Mouse (Mus musculus) CD4-positive, CD25-positive, alpha-beta regulatory T cell, adult 4 months (primary cell): ENCODE results near the gene Sv2a. TPM values are rescaled to one million over a fixed set of nuclear protein-coding genes. Genes with fewer than 3 reads are reported as not detected.

Source experiments
- ATAC-seq: one replicate; pipeline ENCODE4 v1.8.0; 2017
- polyA plus RNA-seq, 2 experiments: library from polyadenylated mRNA; unstranded; fragments of 100-300 nt; shearing (Covaris generic); gene quantifications; one replicate each; pipeline ENCODE4 v1.2.1; 2017

The Sv2a gene
- polyA plus RNA-seq, 2 experiments from 2014 or later, result 0.80 to 2.0 TPM

DNA sequence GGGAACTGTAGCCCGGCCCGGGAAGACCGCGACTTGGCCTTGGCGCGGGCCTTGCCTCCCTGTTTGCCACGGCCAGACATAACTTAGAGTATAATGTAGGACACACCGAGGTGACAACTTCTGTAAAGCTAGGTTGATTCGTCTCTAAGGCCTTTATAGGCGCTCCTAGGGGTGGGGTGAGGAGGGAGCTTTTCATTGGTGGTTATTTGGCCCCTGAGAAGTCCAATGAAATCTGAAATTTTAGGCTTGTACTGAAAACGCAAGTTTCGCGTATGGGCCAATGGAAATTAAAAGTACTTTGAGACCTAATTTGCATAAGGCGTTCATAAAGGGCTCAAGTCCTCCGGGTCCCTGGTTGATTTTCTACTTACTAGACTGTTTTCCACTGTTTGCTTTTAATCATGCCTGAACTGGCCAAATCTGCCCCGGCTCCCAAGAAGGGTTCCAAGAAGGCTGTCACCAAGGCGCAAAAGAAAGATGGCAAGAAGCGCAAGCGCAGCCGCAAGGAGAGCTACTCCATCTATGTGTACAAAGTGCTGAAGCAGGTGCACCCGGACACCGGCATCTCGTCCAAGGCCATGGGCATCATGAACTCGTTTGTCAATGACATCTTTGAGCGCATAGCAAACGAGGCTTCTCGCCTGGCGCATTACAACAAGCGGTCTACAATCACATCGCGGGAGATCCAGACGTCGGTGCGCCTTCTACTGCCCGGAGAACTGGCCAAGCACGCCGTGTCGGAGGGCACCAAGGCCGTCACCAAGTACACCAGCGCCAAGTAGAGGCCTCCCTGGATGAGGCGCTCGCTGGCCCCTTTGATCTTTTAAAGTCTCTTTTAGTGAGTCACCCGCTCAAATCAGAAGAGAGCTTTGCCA, 40.1 kb downstream of the Sv2a start, which contains the start of the genes Hist2h2ac and Hist2h2be:
Gene Hist2h2ac, minus strand, starts transcription at position 116 of the 875 bp plus-strand sequence.
Gene Hist2h2be, plus strand, starts transcription at position 355 of the 875 bp plus-strand sequence.
- peak; percentile 75 for ATAC-seq

- ATAC-seq, result no peak
Measured at GRCm38 (mm10) chr3:96221640-96222038, 40.7 kb downstream of the Sv2a start.

DNA sequence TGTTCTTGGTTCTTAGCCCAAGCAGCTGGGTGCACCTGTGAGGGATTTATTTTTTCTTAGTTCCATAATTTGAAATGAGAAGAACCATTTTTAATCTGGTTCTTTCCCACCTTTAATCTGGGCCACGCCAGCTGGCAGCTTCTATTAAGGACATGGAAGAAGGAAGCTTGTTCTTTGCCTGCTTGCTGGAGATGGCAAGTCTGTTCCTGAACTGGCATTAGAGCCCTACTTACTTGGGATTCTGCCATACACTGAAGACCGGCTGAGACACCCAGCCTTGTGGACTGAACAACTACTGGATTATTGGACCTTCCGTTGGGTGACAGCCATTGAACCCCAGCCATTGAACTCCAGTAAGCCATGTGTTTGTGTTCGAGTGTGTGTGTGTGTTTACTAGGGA, 41.8 kb downstream of the Sv2a start:
- ATAC-seq, result no peak

DNA sequence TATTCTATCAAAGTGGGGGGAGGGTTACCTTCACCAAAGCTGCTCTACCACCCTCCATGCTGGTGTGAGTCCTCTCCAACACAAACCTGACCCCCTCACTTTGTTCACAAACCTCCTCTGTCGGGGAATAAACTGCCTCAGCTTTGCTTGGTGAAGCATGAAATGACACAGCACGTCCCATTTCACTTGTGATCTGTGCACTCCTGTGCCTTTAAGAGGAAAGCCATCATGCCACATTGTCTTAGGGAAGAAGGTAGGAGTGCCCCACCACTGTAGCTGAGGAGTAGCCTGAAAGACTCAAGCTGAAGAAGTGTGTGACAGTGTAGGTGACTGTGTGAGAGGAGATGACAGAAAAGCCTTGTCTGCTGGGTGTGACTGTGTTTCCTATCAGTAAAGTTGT, 44.5 kb downstream of the Sv2a start:
- ATAC-seq, result no peak

DNA sequence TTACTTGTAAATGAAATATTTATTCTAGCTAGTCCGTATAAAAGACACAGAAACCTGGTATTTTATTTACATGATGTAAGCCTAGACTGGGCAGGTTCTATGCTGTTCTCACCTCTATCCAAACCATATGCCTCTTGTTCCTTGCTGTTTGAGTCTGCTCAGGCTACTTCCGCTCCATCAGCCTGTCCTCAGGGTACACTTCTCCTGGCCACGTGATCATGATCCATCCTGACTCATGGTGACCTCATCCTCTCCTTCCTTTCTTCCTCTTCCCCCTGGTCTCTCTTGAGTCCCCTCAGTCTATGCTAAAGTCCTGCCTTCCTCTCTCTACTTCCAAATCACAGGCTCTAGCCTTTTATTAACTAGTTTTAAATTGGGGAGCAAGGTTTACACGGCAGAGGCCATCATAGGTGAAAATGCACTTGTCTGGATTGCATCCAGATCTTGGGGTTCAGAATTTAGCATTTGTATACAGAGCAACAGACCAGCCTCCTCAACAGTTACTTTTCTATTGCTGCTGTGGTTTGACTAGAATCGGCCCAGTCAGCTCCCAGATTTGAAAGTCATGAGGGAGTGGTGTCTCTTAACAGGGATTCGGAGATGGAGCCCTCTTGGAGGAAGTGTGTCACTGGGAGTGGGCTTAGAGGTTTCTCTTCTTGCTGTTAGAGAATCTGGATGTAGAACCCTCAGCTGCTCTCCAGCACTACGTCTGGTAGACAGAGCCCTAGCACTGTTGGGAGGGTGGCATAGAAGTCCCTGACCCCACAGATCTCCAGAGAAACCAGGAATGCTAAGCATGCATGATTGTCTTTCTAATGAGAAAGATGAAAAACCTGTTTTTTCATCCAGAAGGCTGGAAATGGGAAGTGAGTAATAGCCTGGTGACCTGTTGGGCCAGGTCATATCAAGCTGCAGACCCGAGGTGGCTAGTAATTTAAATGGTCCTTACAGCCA, 46.0 kb downstream of the Sv2a start:
- no peak for ATAC-seq

- ATAC-seq, result no peak
Measured at GRCm38 (mm10) chr3:96228828-96229227, 47.9 kb downstream of the Sv2a start.

- no peak for ATAC-seq
Measured at GRCm38 (mm10) chr3:96230404-96230803, 49.5 kb downstream of the Sv2a start.

GRCm38 (mm10) chr3:96230910-96231757, 50.2 kb downstream of the Sv2a start:
- ATAC-seq, result no peak

DNA sequence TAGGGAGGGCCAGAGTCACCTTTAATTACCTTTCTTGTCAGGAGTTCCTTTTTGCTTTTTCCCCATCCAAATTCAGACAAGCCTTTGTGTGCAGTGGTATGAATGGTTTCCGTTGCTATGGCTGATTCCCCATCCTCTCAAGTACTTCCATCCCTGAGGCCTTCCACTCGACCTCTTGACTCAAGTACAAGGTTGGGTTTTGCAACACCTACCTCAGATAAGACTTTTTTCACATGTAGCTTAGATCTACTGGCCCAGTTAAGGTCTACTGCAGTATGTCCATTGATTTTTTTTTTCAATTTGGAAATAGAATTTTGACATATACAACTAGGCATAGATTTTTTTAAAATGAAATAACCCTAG, 50.8 kb downstream of the Sv2a start:
- no peak for ATAC-seq

DNA sequence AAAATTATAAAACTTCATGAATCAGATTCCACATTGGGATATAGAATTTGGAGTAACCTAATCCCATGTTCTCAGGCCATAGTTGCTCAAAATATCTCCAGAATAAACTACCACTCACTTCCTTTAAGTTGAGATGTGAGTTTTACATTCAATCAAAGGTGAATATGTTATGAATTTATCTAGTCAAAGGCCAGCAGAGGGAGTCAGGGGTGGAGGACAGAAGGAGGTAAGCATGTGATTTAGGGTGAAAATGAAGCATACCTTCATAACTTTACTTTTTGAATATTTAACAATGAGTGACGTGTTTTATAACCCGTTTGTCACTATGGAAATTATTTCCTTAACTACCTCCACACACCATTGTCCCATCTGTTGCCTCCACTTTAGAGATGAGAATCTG, 54.0 kb downstream of the Sv2a start:
- ATAC-seq, result no peak

DNA sequence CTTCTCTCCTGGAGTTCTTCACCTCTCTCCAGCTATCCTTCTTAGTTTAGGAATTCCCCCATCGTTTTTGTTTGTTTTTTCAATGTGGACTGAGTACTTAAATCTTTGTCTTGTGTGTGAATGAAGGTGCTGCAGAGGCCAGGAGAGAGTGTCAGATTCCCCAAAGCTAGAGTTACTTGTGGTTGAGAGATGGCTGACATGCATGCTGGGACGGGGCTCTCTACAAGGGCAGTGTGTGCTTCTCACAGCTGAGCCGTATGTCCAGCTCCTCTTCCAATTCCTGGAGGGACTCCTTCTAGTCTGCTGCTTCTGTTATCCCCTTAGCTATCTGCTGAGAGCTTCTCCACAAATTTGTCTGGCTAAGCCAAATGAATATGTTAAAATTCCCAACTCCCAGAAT, 54.9 kb downstream of the Sv2a start:
- ATAC-seq, result no peak

DNA sequence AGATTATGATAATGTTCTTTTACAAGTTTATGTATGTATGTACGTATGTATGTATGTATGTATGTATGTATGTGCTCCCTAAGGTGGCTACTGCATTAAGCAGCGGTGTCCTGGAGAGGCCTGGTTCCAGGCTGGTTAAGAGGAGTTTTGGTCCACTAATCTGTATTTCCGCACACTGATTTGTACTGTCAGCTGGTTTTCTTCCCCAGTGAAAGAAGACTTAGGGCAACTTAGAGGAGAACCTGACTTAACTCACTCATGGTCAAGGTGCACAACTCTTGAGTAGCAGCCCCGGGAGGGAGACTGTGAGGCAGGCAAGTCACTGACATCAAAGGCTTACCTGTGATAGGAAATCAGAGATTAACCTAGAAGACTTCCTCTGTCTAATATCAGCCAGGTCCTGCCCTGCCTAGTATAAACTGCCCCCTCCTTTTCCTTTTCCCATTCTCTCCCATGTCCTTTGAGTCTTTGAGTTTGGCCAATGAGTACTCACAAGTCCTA, 55.9 kb downstream of the Sv2a start:
- no peak for ATAC-seq

GRCm38 (mm10) chr3:96237335-96237903, 56.5 kb downstream of the Sv2a start:
- ATAC-seq, result no peak

- ATAC-seq, result no peak
Measured at GRCm38 (mm10) chr3:96237904-96238511, 57.1 kb downstream of the Sv2a start.

DNA sequence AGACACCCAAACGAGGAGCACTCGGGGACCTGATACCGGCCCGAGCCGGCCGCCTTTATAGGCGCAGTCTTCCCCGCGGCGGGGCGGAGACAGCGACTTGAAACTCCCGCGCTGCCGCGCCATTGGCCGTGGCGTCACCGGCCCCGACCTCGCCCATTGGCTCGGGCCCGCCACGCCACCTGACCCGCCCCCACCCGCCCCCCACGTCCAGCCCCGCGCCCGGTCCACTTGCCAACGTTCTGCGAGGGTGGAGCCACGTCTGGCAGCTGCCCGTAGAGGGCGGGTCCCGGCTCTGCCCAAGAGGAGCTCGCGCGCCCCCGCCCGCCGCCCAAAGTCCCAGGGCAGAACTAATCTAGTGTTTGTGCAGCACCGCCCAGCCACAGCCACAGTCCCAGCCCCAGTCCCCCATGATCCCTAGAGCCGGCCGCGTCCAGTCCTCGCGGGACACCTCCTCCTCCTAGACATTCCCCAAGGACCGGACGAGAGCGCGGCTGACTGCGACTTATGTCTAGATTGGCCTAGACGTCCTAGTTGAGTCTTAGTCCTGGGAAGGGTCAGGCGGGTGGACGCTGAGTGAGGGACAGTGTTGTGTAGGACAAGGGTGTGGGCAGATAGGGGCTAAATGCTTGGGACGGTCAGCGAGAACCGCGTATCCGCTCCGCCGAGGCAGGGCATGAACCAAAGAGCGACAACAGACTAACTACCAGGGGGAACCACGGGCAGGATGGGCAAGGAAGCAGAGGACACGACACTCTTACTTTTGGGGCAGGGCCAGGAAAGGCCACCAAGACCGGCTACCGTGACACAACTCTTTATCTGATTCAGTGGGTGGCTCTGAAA, 58.2 kb downstream of the Sv2a start, which contains the start of gene Hist2h3c2:
Gene Hist2h3c2, minus strand, starts transcription at position 174 of the 840 bp plus-strand sequence.
- peak; percentile 64 for ATAC-seq

DNA sequence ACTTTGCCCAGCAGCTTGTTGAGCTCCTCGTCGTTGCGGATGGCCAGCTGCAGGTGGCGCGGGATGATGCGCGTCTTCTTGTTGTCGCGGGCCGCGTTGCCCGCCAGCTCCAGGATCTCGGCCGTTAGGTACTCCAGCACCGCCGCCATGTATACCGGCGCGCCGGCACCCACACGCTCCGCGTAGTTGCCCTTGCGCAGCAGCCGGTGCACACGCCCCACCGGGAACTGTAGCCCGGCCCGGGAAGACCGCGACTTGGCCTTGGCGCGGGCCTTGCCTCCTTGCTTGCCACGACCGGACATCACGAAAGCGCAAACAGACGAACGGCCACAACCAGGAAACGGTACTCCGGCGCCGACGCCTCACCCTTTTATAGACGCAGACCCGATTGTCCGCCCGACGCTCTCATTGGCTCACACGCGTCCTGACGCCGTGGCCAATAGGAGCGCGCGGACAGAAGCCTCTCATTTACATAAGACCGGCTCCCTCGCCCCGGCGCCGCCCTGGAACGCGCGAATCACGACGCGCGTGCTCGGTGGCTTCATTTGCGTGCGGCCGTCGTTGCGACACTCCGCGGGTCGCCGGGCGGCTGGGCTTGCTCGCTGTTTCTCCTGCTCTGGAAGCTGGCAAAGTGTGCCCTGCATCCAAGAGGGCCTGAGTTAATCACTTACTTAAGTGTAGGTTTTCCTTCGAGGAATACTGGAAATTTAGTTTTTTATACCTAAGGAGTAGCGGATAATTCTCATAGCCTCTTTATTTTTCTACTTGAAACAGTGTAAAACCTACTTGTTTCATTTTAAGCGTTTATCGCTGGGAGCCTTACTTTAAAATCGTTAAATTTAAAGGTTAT, 59.2 kb downstream of the Sv2a start, which contains the start of gene Hist2h2aa2:
Gene Hist2h2aa2, minus strand, starts transcription at position 328 of the 850 bp plus-strand sequence.
- peak; percentile 72 for ATAC-seq

GRCm38 (mm10) chr3:96240799-96241197, 59.8 kb downstream of the Sv2a start:
- no peak for ATAC-seq

- no peak for ATAC-seq
Measured at GRCm38 (mm10) chr3:96243921-96244572, 63.1 kb downstream of the Sv2a start.
